Mouse (Mus musculus) liver, adult (tissue): Measurements from ENCODE around the gene Rpl7l1.

ENCODE experiments used
- GATA4 ChIP-seq: IDR thresholded peaks from 2 replicates; pipeline ENCODE4 v1.6.1; 2014; ENCODE audit warnings: mild to moderate bottlenecking, low read length; ENCODE audit not compliant: insufficient replicate concordance

The Rpl7l1 gene

GRCm38 (mm10) chr17:46725731-46726645 is 56.5 kb downstream of the Rpl7l1 start:
- 0 out of 2 replicates have a peak, but pooled peaks have one; percentile 32 for TF ChIP-seq GATA4

- no peak for TF ChIP-seq GATA4
Observed at GRCm38 (mm10) chr17:46725273-46725672, 57.2 kb downstream of the Rpl7l1 start.

GRCm38 (mm10) chr17:46724477-46725084 is 57.9 kb downstream of the Rpl7l1 start:
- no peak for TF ChIP-seq GATA4
